Mouse (Mus musculus) lung, postnatal 0 days (tissue): ENCODE data around the gene Vamp8.

Experiments
- CTCF ChIP-seq: IDR thresholded peaks from 2 replicates; pipeline ENCODE4 v1.5.1; 2016; ENCODE audit warnings: antibody characterized with exemption, mild to moderate bottlenecking
- EP300 ChIP-seq: IDR thresholded peaks from 2 replicates; pipeline ENCODE4 v1.6.1; 2016; ENCODE audit warnings: antibody characterized with exemption, mild to moderate bottlenecking, control low read depth

GRCm38 (mm10) chr6:72362132-72363028, 28.1 kb downstream of the Vamp8 start:
- peak; percentile 66 for TF ChIP-seq CTCF
- 0 out of 2 replicates have a peak, but pooled peaks have one; percentile 29 for TF ChIP-seq EP300
